Mouse (Mus musculus) midbrain, postnatal 0 days (tissue): ENCODE results near the gene Hand2. TPM values are rescaled to one million over a fixed set of nuclear protein-coding genes. Genes with fewer than 3 reads are reported as not detected.

ENCODE experiments used
- ATAC-seq: fragments of 200-750 bp; cut with Nextera tagmentation; 2 replicates; pipeline ENCODE4 v1.8.0; 2017; ENCODE audit warnings: moderate number of reproducible peaks, mild to moderate bottlenecking, moderate TSS enrichment, moderate library complexity; ENCODE audit not compliant: low FRiP score
- DNase-seq: peaks from one replicate; pipeline ENCODE4 v3.0.0-alpha.2; 2015; ENCODE audit warnings: low spot score
- H3K27ac ChIP-seq: fragments of 300-500 bp; sonication (generic); 2 replicates; pipeline ENCODE4 v1.5.1; 2014; ENCODE audit warnings: low read depth, mild to moderate bottlenecking, low read length, mixed read lengths
- H3K27me3 ChIP-seq: fragments of 300-500 bp; sonication (generic); 2 replicates; pipeline ENCODE4 v1.6.1; 2014; ENCODE audit warnings: low read length, control low read depth, mixed read lengths; ENCODE audit not compliant: insufficient read depth
- H3K36me3 ChIP-seq: fragments of 300-500 bp; sonication (generic); 2 replicates; pipeline ENCODE4 v1.6.1; 2014; ENCODE audit warnings: low read length, control low read depth, mixed read lengths; ENCODE audit not compliant: insufficient read depth
- H3K4me1 ChIP-seq: fragments of 300-500 bp; sonication (generic); 2 replicates; pipeline ENCODE4 v1.6.1; 2014; ENCODE audit warnings: mild to moderate bottlenecking, control low read depth, antibody characterized with exemption, low read length, mixed read lengths; ENCODE audit not compliant: insufficient read depth
- H3K4me2 ChIP-seq: fragments of 300-500 bp; sonication (generic); 2 replicates; pipeline ENCODE4 v1.6.1; 2014; ENCODE audit warnings: low read depth, mild to moderate bottlenecking, low read length, mixed read lengths; ENCODE audit not compliant: poor library complexity, severe bottlenecking
- H3K4me3 ChIP-seq: fragments of 300-500 bp; sonication (generic); 2 replicates; pipeline ENCODE4 v1.5.1; 2014; ENCODE audit warnings: low read depth, mild to moderate bottlenecking, low read length, moderate library complexity
- H3K9ac ChIP-seq: fragments of 300-500 bp; sonication (generic); replicated peaks from 2 replicates; pipeline ENCODE4 v1.6.1; 2014; ENCODE audit warnings: mild to moderate bottlenecking, low read length, moderate library complexity, mixed read lengths; ENCODE audit not compliant: poor library complexity, severe bottlenecking
- H3K9me3 ChIP-seq: fragments of 300-500 bp; sonication (generic); 2 replicates; pipeline ENCODE4 v1.6.1; 2016; ENCODE audit warnings: low read length, control low read depth
- CTCF ChIP-seq: IDR thresholded peaks from 2 replicates; pipeline ENCODE4 v1.5.1; 2016; ENCODE audit warnings: antibody characterized with exemption, mild to moderate bottlenecking
- WGBS: fragments of 180-500 bp; shearing (Covaris S2); extraction: QIAGEN DNeasy Blood & Tissue Kit; methylation state at CpG from one replicate; pipeline ENCODE4 v1.1.7; 2014; 5-methylcytosine and 5-hydroxymethylcytosine counted together
- polyA plus RNA-seq: library from polyadenylated mRNA; unstranded; fragments of >200 nt; fragmentation: Nextera tagmentation; extraction: Ambion mirVana; gene quantifications from 2 replicates; pipeline ENCODE4 v1.2.1, GENCODE M21; 2015
- total RNA-seq: library from RNA; depleted of rRNA; stranded (reverse); fragments of >200 nt; gene quantifications from 2 replicates; pipeline ENCODE4 v1.2.3, GENCODE M21; 2014

Gene Hand2
- total and polyA plus RNA-seq, 2 experiments from 2014 or later: not detected

DNA sequence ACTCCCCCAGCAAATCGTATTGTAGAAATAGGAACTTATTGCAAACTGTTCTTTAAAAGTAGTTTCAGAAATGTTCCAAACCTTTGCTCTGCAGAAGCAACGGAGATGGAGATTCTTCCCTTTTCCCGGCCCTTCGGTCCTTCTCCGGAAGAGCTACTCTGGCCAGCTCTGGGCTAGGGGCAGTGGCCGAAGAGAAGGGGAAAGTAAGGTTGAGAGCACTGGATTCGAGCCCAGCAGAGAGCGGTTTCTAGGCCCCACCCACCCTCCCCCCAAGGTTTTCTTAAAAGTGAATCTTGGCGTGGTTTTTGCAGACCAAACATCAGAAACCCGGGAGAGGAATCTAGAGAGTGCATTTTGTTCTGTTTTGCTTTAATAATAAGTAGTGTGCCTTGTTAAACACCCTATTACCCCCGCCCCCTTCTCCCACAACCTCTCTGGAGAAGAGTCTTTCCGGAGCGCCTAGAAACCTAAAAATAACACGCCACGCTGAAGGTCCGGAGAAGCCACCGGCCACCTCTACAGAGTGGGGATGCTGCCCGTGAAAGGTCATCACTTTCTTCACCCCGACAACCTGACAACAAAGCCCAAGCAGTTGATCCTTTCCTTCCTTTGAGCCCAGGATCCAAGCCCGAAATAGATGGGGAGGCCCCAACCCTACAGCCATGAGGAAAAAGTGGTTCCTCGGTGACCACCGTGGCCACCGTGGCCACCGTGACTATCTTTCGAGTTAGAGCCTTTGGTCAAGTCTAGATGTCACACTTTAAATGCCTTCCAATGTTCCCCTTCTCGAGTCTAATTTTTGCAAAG is 12.1 kb downstream of the Hand2 start:
- H3K4me2 ChIP-seq: no peak overlapping the region
- no peaks in the 10 kb centered on the region for H3K4me1 ChIP-seq
- no peak overlapping the region for H3K4me3 ChIP-seq
- TF ChIP-seq CTCF: no peak
- ATAC-seq (0 out of 2 replicates have a peak, but pooled peaks have one; percentile 9), DNase-seq (no peak)
- 1% methylated on average over 26 of the region's 26 CpGs for WGBS
- no peaks in the 10 kb centered on the region for H3K36me3 ChIP-seq
- no peak overlapping the region for H3K27ac ChIP-seq
- no peaks in the 10 kb centered on the region for H3K9me3 ChIP-seq
- H3K27me3 ChIP-seq: peaks cover 95% of the 10 kb centered on the region
- no peak overlapping the region for H3K9ac ChIP-seq

DNA sequence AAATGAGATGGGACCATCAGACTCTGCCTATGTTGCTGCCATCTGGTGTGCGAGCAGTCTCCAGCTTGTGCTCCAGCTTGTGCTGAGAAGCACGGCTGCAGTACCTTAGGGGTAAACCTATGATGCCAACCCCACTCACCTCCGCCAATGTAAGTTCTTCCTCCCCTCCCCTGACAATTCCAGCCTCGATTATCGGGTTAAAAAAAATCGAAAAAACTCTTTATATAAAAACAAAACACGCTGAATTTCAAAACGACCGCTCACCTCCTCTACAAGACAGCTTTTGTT is 12.6 kb downstream of the Hand2 start:
- peak; percentile 57; the same call in 1 of the 2 replicates for ATAC-seq
- Histone ChIP-seq H3K27me3 (peaks cover 95% of the 10 kb centered on the region), H3K4me3 (no peak overlapping the region), H3K36me3 (no peaks in the 10 kb centered on the region), H3K9me3 (no peaks in the 10 kb centered on the region), H3K4me2 (no peak overlapping the region), H3K9ac (no peak overlapping the region), H3K4me1 (no peaks in the 10 kb centered on the region), H3K27ac (no peak overlapping the region)
- 1% methylated on average over 9 of the region's 9 CpGs for WGBS
- TF ChIP-seq CTCF: peak; percentile 72
- peak; percentile 56 for DNase-seq

DNA sequence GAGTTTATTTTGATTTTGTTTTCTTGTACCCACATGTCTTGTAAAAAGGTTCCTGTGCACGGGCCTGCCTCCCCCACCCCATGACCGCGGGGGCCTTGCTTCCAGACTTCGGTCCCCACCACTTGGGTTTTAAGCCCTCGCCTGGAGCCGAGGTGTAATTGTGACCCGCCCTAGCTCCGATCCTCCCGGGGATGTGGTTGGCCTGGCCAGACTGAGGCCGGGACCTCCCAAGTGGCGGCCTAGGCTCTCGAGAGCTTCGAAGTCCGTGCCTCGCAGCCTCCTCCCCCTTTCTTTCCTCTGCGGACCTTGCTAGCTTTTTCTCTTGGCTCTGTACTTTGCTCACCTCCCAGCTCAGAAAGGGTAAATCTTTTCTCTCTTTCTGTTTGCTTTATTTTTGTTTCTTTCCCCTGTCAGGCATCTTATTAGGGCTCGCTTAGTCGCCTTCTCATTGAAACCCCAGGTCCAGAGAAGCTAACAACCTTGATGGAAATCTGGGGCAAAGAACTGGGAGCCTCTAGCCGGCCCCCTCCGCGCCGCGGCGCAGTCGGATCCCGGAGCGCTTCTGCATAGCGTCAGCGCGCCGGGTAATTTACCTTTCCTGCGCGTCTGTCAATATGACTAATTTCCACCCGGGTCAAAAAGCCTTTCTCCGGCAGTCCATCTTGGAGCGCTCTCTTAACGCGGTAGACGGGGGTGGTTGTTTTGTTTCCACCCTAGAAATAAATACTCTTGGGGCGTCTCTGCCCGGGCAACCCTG is 13.2 kb downstream of the Hand2 start:
- DNase-seq (no peak), ATAC-seq (no peak)
- no peak for TF ChIP-seq CTCF
- Histone ChIP-seq H3K36me3 (no peaks in the 10 kb centered on the region), H3K9me3 (no peaks in the 10 kb centered on the region), H3K9ac (no peak overlapping the region), H3K4me1 (no peaks in the 10 kb centered on the region), H3K4me3 (no peak overlapping the region), H3K4me2 (no peak overlapping the region), H3K27me3 (peaks cover 95% of the 10 kb centered on the region), H3K27ac (no peak overlapping the region)
- under 1% methylated on average over 41 of the region's 41 CpGs for WGBS

DNA sequence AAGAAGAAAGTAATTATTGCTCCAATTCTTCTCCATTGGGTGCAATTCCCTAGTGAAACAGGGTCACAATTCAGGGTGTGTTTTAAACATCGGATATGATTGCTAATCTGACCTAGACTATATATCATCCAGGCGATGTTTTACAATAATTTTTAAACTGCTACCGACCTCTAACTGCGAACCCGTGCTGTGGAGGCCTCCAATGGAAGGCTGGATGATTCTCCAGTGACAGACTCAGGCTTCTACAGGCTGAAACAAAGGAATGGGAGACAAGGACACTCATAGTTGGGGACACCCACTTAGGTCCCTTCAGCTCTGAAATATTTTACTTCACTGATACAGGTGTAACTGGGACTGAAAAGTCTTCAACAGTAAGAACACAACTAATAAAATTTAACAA is 13.9 kb downstream of the Hand2 start:
- ATAC-seq (no peak), DNase-seq (no peak)
- H3K27me3 ChIP-seq: peaks cover 95% of the 10 kb centered on the region
- no peaks in the 10 kb centered on the region for H3K9me3 ChIP-seq
- H3K36me3 ChIP-seq: no peaks in the 10 kb centered on the region
- H3K4me3 ChIP-seq: no peak overlapping the region
- no peak overlapping the region for H3K9ac ChIP-seq
- no peak for TF ChIP-seq CTCF
- no peaks in the 10 kb centered on the region for H3K4me1 ChIP-seq
- H3K27ac ChIP-seq: no peak overlapping the region
- no peak overlapping the region for H3K4me2 ChIP-seq
- 0% methylated on average over 5 of the region's 5 CpGs for WGBS

DNA sequence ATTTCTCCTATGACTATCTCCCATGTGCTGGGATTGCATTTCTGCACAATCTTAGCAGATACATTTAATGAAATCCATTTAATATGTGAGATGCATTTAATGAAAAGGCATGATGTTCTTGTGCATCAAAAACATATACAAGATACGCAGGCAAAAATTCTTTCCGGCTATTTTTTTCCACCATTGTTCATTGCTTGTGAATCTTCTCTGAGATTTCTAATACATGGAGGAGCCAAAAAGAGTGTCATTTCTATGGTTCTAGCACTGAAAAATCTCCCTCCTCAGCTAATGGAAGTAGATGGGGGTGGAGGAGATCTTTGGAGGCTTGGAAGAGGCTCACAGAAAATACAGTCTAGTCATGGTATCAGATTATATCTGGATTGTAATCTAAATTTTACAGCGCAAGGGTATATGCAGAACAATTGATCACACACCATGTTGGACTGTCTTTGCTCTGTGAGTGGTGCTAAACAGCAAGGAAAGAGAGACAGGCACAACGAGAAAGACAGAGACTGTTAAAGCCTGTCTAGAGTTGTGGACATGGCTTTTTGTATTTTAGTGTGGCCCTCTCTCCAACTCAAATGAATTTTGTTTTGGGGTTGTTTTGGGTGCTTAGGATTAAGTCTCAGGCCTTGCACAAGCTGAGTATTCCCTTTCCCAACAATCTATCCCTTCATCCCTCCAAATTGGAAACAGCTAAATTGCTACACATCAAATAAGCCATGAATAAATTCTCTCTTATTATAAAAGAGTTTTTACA is 16.7 kb downstream of the Hand2 start:
- DNase-seq (no peak), ATAC-seq (no peak)
- Histone ChIP-seq H3K9me3 (no peaks in the 10 kb centered on the region), H3K27me3 (peaks cover 93% of the 10 kb centered on the region), H3K4me2 (no peak overlapping the region), H3K4me3 (no peak overlapping the region), H3K4me1 (no peaks in the 10 kb centered on the region), H3K36me3 (no peaks in the 10 kb centered on the region), H3K9ac (no peak overlapping the region), H3K27ac (no peak overlapping the region)
- no peak for TF ChIP-seq CTCF
- WGBS: 30% methylated on average over 4 of the region's 4 CpGs
